Mouse (Mus musculus) neural tube, embryonic 13.5 days (tissue): Measurements from ENCODE around the gene Alox12b. TPM values are rescaled to one million over a fixed set of nuclear protein-coding genes. Genes with fewer than 3 reads are reported as not detected.
A peak's percentile ranks its signal among the peaks of the same experiment; 100 is the strongest.

Experiments
- ATAC-seq: fragments of 200-750 bp; cut with Nextera tagmentation; 2 replicates; pipeline ENCODE4 v1.8.0; 2017; ENCODE audit warnings: low read depth, mild to moderate bottlenecking, moderate TSS enrichment, moderate library complexity
- H3K27ac ChIP-seq: fragments of 300-500 bp; sonication (generic); replicated peaks from 2 replicates; pipeline ENCODE4 v1.5.1; 2015; ENCODE audit warnings: moderate library complexity, mild to moderate bottlenecking, inconsistent platforms
- H3K27me3 ChIP-seq: fragments of 300-500 bp; sonication (generic); 2 replicates; pipeline ENCODE4 v1.6.1; 2015; ENCODE audit warnings: mild to moderate bottlenecking, inconsistent platforms
- H3K36me3 ChIP-seq: fragments of 300-500 bp; sonication (generic); 2 replicates; pipeline ENCODE4 v1.6.1; 2015; ENCODE audit warnings: mild to moderate bottlenecking, inconsistent platforms
- H3K4me1 ChIP-seq: fragments of 300-500 bp; sonication (generic); replicated peaks from 2 replicates; pipeline ENCODE4 v1.6.1; 2015; ENCODE audit warnings: inconsistent platforms
- H3K4me2 ChIP-seq: fragments of 300-500 bp; sonication (generic); 2 replicates; pipeline ENCODE4 v1.6.1; 2015; ENCODE audit warnings: inconsistent platforms, mild to moderate bottlenecking, moderate library complexity
- H3K4me3 ChIP-seq: fragments of 300-500 bp; sonication (generic); 2 replicates; pipeline ENCODE4 v1.5.1; 2015; ENCODE audit warnings: mild to moderate bottlenecking, inconsistent platforms
- H3K9ac ChIP-seq: fragments of 300-500 bp; sonication (generic); 2 replicates; pipeline ENCODE4 v1.6.1; 2015; ENCODE audit warnings: moderate library complexity, mild to moderate bottlenecking, inconsistent platforms
- H3K9me3 ChIP-seq: fragments of 300-500 bp; sonication (generic); 2 replicates; pipeline ENCODE4 v1.6.1; 2016; ENCODE audit warnings: inconsistent platforms
- WGBS: fragments of 180-500 bp; shearing (Covaris S2); methylation state at CpG from one replicate; pipeline ENCODE4 v1.1.7; 2015; 5-methylcytosine and 5-hydroxymethylcytosine counted together
- polyA plus RNA-seq: library from polyadenylated mRNA; unstranded; fragments of >200 nt; fragmentation: Nextera tagmentation; extraction: Ambion mirVana; gene quantifications from 2 replicates; pipeline ENCODE4 v1.2.1, GENCODE M21; 2015

Gene Alox12b
- polyA plus RNA-seq, 1 experiment from 2014 or later, result 0.22 TPM

DNA sequence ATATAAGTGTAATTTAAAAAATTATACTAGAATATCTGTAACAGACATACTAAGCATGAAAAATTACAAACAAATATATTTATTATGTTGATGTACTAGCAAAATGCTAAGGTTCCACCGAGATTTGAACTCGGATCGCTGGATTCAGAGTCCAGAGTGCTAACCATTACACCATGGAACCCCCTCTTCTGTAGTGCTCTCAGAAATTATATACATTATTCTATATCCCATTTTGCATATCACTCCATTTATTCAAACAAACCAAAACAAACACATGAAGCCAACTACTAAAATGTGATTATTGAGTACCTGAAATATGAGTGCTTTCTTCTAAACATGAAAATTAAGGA lies 32.3 kb upstream of the Alox12b start:
- Histone ChIP-seq H3K4me2 (peak overlapping the region; percentile 98), H3K9ac (no peak overlapping the region), H3K4me3 (peak overlapping the region; percentile 84; the same call in 1 of the 2 replicates), H3K27ac (no peak overlapping the region), H3K27me3 (peaks cover 30% of the 10 kb centered on the region), H3K4me1 (peaks cover 40% of the 10 kb centered on the region), H3K9me3 (no peaks in the 10 kb centered on the region), H3K36me3 (no peaks in the 10 kb centered on the region)
- WGBS, result 0% methylated on average over 3 of the region's 3 CpGs
- peak; percentile 57 for ATAC-seq

DNA sequence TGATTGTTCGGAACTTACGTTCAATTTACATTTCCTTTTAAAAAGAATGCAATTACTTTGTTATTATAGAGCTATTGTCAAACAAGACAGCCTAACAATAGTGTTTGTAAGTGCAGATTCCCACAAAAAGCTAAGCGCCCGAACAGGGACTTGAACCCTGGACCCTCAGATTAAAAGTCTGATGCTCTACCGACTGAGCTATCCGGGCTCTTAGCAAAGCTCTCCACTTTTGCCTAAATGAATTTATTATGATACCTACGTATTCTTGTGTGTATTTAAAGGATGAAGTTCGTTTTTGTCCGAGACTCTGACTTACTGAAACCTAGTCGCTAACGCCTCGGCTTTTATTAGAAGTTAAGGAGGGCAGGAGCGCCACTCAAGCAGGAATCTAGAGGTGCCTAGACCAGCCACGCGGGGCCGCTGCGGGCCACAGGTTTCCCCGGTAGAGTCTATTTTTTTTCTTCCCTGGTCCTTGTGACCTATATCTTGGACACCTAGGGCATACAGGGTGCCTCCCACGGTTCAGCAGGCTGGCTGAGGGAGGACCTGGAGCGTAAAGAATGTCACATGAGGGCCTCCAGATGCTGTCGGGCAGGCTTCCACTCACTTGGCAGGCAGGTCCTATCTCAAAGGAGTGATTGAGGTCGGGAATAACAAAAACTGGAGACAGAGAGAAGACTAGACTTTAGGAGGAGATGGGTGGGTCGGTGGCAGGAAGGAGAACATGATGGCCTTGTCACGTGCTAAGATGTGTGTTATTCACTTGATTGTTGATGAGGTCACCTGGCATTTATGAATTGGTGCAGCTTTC lies 31.5 kb upstream of the Alox12b start:
- H3K27ac ChIP-seq, result peak overlapping the region; percentile 68
- no peaks in the 10 kb centered on the region for H3K36me3 ChIP-seq
- H3K4me1 ChIP-seq, result peaks cover 32% of the 10 kb centered on the region
- peak overlapping the region; percentile 56 for H3K4me3 ChIP-seq
- peak overlapping the region; percentile 71 for H3K9ac ChIP-seq
- H3K27me3 ChIP-seq, result peaks cover 27% of the 10 kb centered on the region
- ATAC-seq, result peak; percentile 41
- H3K9me3 ChIP-seq, result no peaks in the 10 kb centered on the region
- under 1% methylated on average over 24 of the region's 24 CpGs for WGBS
- H3K4me2 ChIP-seq, result peak overlapping the region; percentile 82

DNA sequence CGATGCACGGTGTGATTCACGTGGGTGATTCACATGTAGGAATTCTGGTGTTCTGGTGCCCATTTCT lies 31.1 kb upstream of the Alox12b start, which contains the start of gene Aloxe3:
Gene Aloxe3, plus strand, starts transcription at position 45 of the 67 bp plus-strand sequence.
- WGBS, result 7% methylated on average over 3 of the region's 3 CpGs
- Histone ChIP-seq H3K27ac (peak within 1 kb of the TSS; percentile 68), H3K9ac (peak within 1 kb of the TSS; percentile 71), H3K27me3 (peaks cover 22% of the 10 kb centered on the region), H3K4me1 (peaks cover 29% of the 10 kb centered on the region), H3K9me3 (no peaks in the 10 kb centered on the region), H3K4me3 (peak within 1 kb of the TSS; percentile 56), H3K4me2 (peak within 1 kb of the TSS; percentile 82), H3K36me3 (no peaks in the 10 kb centered on the region)
- ATAC-seq, result no peak

DNA sequence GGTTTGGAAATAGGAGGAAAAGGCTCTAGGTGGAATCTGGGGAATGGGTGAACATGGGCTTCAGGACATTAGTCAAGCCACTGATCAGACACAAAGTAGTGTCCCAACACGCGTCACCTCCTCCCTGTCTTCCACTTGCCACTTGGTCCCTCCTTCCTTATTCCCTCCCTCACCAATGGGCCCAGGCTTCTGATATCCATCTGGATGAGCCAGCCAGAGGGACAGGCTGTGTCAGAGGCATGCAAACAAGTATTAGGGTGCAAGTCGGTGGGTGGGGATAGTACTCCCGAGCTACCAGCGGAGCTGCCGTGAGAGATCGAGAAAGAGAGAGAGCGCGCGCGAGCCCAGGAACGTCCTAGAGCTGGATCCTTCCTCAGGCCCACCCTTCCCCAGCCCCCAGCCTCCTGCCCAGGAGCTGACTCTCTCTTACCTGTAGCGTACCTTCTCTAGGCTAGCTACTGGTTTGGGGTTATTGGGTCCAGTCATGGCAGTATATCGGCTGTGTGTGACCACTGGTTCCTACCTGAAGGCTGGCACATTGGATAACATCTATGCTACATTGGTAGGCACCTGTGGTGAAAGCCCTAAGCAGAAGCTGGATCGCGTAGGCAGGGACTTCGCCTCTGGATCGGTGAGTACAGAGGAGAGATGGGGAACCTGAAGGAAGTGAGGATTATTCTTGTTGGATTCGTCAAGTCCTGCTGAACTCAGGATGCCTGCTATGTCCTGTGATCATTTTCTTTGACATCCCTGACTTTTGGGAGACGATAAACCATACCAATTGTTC lies 30.7 kb upstream of the Alox12b start:
- WGBS, result 12% methylated on average over 20 of the region's 20 CpGs
- Histone ChIP-seq H3K9ac (peak overlapping the region; percentile 71), H3K4me3 (peak overlapping the region; percentile 56), H3K9me3 (no peaks in the 10 kb centered on the region), H3K4me2 (peak overlapping the region; percentile 82), H3K27me3 (peaks cover 18% of the 10 kb centered on the region), H3K4me1 (peaks cover 24% of the 10 kb centered on the region), H3K36me3 (no peaks in the 10 kb centered on the region), H3K27ac (peak overlapping the region; percentile 68)
- no peak for ATAC-seq

- H3K27ac ChIP-seq, result no peak overlapping the region
Observed at GRCm38 (mm10) chr11:69126706-69127095, 30.1 kb upstream of the Alox12b start.

GRCm38 (mm10) chr11:69128426-69129122 lies 28.2 kb upstream of the Alox12b start:
- no peak overlapping the region for H3K4me3 ChIP-seq
- H3K27me3 ChIP-seq, result peaks cover 29% of the 10 kb centered on the region
- no peak overlapping the region for H3K4me2 ChIP-seq
- no peak overlapping the region for H3K9ac ChIP-seq
- H3K4me1 ChIP-seq, result peaks cover 17% of the 10 kb centered on the region
- ATAC-seq, result no peak
- H3K9me3 ChIP-seq, result no peaks in the 10 kb centered on the region
- 78% methylated on average over 8 of the region's 8 CpGs for WGBS
- no peak overlapping the region for H3K27ac ChIP-seq
- no peaks in the 10 kb centered on the region for H3K36me3 ChIP-seq

More at GRCm38 (mm10) chr11:69126706-69127095, 30.1 kb upstream of the Alox12b start:
- Histone ChIP-seq H3K4me3 (peak overlapping the region; percentile 56; the same call in 1 of the 2 replicates), H3K27me3 (peaks cover 15% of the 10 kb centered on the region), H3K9me3 (no peaks in the 10 kb centered on the region), H3K9ac (no peak overlapping the region; the same call in 1 of the 2 replicates), H3K4me2 (peak overlapping the region; percentile 82), H3K36me3 (no peaks in the 10 kb centered on the region), H3K4me1 (peaks cover 18% of the 10 kb centered on the region)
- no peak for ATAC-seq
- WGBS, result 40% methylated on average over 2 of the region's 2 CpGs

GRCm38 (mm10) chr11:69133566-69133922 lies 23.2 kb upstream of the Alox12b start:
- ATAC-seq, result no peak
- Histone ChIP-seq H3K4me1 (peaks cover 14% of the 10 kb centered on the region; the same call in 1 of the 2 replicates), H3K36me3 (no peaks in the 10 kb centered on the region), H3K27me3 (peaks cover 24% of the 10 kb centered on the region), H3K4me2 (peak overlapping the region; percentile 72), H3K4me3 (peak overlapping the region; percentile 44), H3K9me3 (no peaks in the 10 kb centered on the region), H3K9ac (peak overlapping the region; percentile 61; the same call in 1 of the 2 replicates), H3K27ac (no peak overlapping the region)
- WGBS, result 16% methylated on average over 5 of the region's 5 CpGs

DNA sequence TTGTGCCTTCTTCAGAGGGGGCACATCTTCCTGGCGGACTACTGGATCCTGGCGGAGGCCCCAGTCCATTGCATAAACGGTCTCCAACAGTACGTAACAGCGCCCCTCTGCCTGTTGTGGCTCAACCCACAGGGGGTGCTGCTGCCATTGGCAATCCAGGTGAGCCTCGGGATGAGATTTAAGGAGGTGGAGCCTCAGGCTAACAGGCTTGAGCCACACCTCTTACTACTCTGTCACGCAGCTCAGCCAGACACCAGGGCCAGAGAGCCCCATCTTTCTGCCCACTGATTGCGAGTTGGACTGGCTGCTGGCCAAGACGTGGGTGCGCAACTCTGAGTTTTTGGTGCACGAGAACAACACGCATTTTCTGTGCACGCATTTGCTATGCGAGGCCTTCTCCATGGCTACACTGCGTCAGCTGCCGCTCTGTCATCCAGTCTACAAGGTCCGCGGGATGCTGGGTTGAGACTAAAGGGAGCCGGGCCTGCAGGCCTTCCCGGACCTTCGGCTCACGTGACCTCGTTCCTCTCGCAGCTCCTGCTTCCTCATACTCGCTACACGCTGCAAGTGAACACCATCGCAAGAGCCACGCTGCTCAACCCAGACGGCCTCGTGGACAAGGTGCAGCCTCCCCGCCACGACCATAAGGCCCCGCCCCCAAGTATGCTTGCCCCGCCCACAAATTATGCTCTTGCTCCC lies 22.7 kb upstream of the Alox12b start:
- Histone ChIP-seq H3K4me2 (peak overlapping the region; percentile 72), H3K4me3 (peak overlapping the region; percentile 44), H3K36me3 (no peaks in the 10 kb centered on the region), H3K4me1 (peaks cover 14% of the 10 kb centered on the region; the same call in 1 of the 2 replicates), H3K27me3 (peaks cover 24% of the 10 kb centered on the region), H3K9ac (peak overlapping the region; percentile 61), H3K9me3 (no peaks in the 10 kb centered on the region), H3K27ac (no peak overlapping the region; the same call in 1 of the 2 replicates)
- WGBS, result 3% methylated on average over 34 of the region's 34 CpGs
- ATAC-seq, result peak; percentile 70

GRCm38 (mm10) chr11:69134622-69134968 lies 22.2 kb upstream of the Alox12b start:
- Histone ChIP-seq H3K4me3 (peak overlapping the region; percentile 44), H3K4me2 (peak overlapping the region; percentile 72), H3K36me3 (no peaks in the 10 kb centered on the region), H3K9ac (peak overlapping the region; percentile 61), H3K9me3 (no peaks in the 10 kb centered on the region), H3K27me3 (peaks cover 24% of the 10 kb centered on the region), H3K4me1 (peaks cover 14% of the 10 kb centered on the region; the same call in 1 of the 2 replicates), H3K27ac (no peak overlapping the region)
- WGBS, result 29% methylated on average over 8 of the region's 8 CpGs
- peak; percentile 41 for ATAC-seq

- H3K4me2 ChIP-seq, result no peak overlapping the region
- peaks cover 19% of the 10 kb centered on the region for H3K27me3 ChIP-seq
- H3K9ac ChIP-seq, result no peak overlapping the region
- no peaks in the 10 kb centered on the region for H3K9me3 ChIP-seq
- H3K4me3 ChIP-seq, result no peak overlapping the region
- ATAC-seq, result no peak
- 87% methylated on average over 6 of the region's 6 CpGs for WGBS
- H3K27ac ChIP-seq, result no peak overlapping the region
- H3K36me3 ChIP-seq, result no peaks in the 10 kb centered on the region
- peaks cover 14% of the 10 kb centered on the region; the same call in 1 of the 2 replicates for H3K4me1 ChIP-seq
Observed at GRCm38 (mm10) chr11:69135361-69135760, 21.4 kb upstream of the Alox12b start.

DNA sequence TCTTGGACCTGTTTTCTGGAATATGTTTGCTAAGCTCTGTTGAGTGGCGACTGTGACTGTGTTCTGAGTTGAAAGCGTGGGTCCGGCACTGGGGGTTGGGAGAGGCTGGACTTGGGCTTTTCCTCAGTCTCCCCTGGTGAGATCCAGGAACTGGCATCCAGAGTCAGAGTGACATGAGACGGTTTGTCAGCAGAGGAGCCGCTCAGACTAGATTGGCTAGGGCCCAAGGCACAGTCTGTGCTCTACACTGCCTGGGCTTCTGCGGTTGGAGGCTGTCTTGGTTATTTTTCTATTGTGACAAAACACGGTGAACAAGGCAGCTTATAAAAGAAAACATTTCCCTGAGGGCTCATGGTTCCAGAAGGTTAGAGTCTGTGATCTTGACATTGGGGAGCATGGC lies 9.2 kb upstream of the Alox12b start:
- Histone ChIP-seq H3K9me3 (no peaks in the 10 kb centered on the region), H3K9ac (no peak overlapping the region), H3K27ac (no peak overlapping the region), H3K36me3 (no peaks in the 10 kb centered on the region), H3K27me3 (peaks cover 14% of the 10 kb centered on the region), H3K4me2 (no peak overlapping the region), H3K4me3 (no peak overlapping the region), H3K4me1 (peaks cover 5% of the 10 kb centered on the region; the same call in 1 of the 2 replicates)
- WGBS, result 73% methylated on average over 7 of the region's 7 CpGs
- ATAC-seq, result no peak
